Mouse (Mus musculus) cortical plate, adult 2 months (tissue): ENCODE results near the gene Upk3a. TPM values are rescaled to one million over a fixed set of nuclear protein-coding genes. Genes with fewer than 3 reads are reported as not detected.

Experiments used
- H3K27ac ChIP-seq: fragments of 200-500 bp; 2 replicates; pipeline ENCODE4 v1.5.1; 2012; ENCODE audit warnings: low read length, control low read depth, inconsistent platforms; ENCODE audit not compliant: insufficient read depth
- H3K4me1 ChIP-seq: fragments of 200-500 bp; 2 replicates; pipeline ENCODE4 v1.6.1; 2011; ENCODE audit warnings: low read length; ENCODE audit not compliant: control insufficient read depth, insufficient read depth
- H3K4me3 ChIP-seq: fragments of 200-500 bp; 2 replicates; pipeline ENCODE4 v1.5.1; 2011; ENCODE audit warnings: mild to moderate bottlenecking, low read length, control low read depth; ENCODE audit not compliant: insufficient read depth
- CTCF ChIP-seq: fragments of 200-500 bp; IDR thresholded peaks from 2 replicates; pipeline ENCODE4 v1.5.1; 2011; ENCODE audit warnings: mild to moderate bottlenecking, control low read depth, low read length; ENCODE audit not compliant: insufficient read depth; ENCODE audit errors: extremely low read depth
- POLR2A ChIP-seq: fragments of 200-500 bp; IDR thresholded peaks from 2 replicates; pipeline ENCODE4 v1.6.1; 2011; ENCODE audit warnings: mild to moderate bottlenecking, low read length, control low read depth; ENCODE audit not compliant: insufficient read depth; ENCODE audit errors: extremely low read depth
- polyA plus RNA-seq: library from polyadenylated mRNA; depleted of rRNA; stranded (reverse); fragments of >200 nt; gene quantifications from 2 replicates; pipeline ENCODE4 v1.2.3, GENCODE M21; 2012; rRNA removed

The Upk3a gene
- polyA plus RNA-seq, 1 experiment: 0.19 TPM

- no peak overlapping the region for H3K27ac ChIP-seq
- H3K4me3 ChIP-seq: no peak overlapping the region
- no peak for TF ChIP-seq POLR2A
- TF ChIP-seq CTCF: no peak
- peaks cover 3% of the 10 kb centered on the region; the same call in 1 of the 2 replicates for H3K4me1 ChIP-seq
Observed at GRCm38 (mm10) chr15:85049758-85050157, 32.8 kb downstream of the Upk3a start.

- TF ChIP-seq POLR2A: no peak
- no peak overlapping the region for H3K27ac ChIP-seq
Observed at GRCm38 (mm10) chr15:85054098-85054497, 37.2 kb downstream of the Upk3a start.

GRCm38 (mm10) chr15:85055186-85055585 lies 38.2 kb downstream of the Upk3a start:
- H3K4me3 ChIP-seq: no peak overlapping the region
- H3K27ac ChIP-seq: no peak overlapping the region
- H3K4me1 ChIP-seq: no peaks in the 10 kb centered on the region
- TF ChIP-seq CTCF (no peak), POLR2A (no peak)

More at GRCm38 (mm10) chr15:85054098-85054497, 37.2 kb downstream of the Upk3a start:
- Histone ChIP-seq H3K4me1 (no peaks in the 10 kb centered on the region), H3K4me3 (no peak overlapping the region)

GRCm38 (mm10) chr15:85063421-85063820 lies 46.5 kb downstream of the Upk3a start:
- H3K4me3 ChIP-seq: no peak overlapping the region
- no peak overlapping the region for H3K27ac ChIP-seq
- no peaks in the 10 kb centered on the region for H3K4me1 ChIP-seq
- no peak for TF ChIP-seq CTCF
- TF ChIP-seq POLR2A: no peak

GRCm38 (mm10) chr15:85070561-85070960 lies 53.6 kb downstream of the Upk3a start:
- Histone ChIP-seq H3K4me3 (no peak overlapping the region), H3K4me1 (no peaks in the 10 kb centered on the region), H3K27ac (no peak overlapping the region)
- TF ChIP-seq CTCF (peak; percentile 60; the same call in 1 of the 2 replicates), POLR2A (no peak)

Other genes with a start within 250 kb of the Upk3a start
- 22.9 and 30.1 TPM in 2 replicates for gene Phf21b, start 161.1 kb upstream of the Upk3a start, polyA plus RNA-seq
- 2.1 and 2.6 TPM in 2 replicates for gene Gm29666, start 97.1 kb upstream of the Upk3a start, polyA plus RNA-seq
- gene Nup50, start 93.7 kb upstream of the Upk3a start, polyA plus RNA-seq: 13.3 and 13.7 TPM in 2 replicates
- 69.1 and 69.7 TPM in 2 replicates for gene 5031439G07Rik, start 28.6 kb upstream of the Upk3a start, polyA plus RNA-seq
- 14.2 and 17.6 TPM in 2 replicates for gene Fam118a, start 11.8 kb downstream of the Upk3a start, polyA plus RNA-seq
- 0.02 and 0.06 TPM in 2 replicates for gene Smc1b, start 114.8 kb downstream of the Upk3a start, polyA plus RNA-seq
- gene Ribc2, start 114.9 kb downstream of the Upk3a start, polyA plus RNA-seq: 0.29 TPM in 1 of 2 replicates, not detected in the other
- 8.7 and 10.9 TPM in 2 replicates for gene Fbln1, start 188.8 kb downstream of the Upk3a start, polyA plus RNA-seq